Mouse (Mus musculus) gastrocnemius, postnatal 4 days (tissue): Measurements from ENCODE around the gene Pex11b. TPM values are rescaled to one million over a fixed set of nuclear protein-coding genes. Genes with fewer than 3 reads are reported as not detected.
"Not testable (repeated sequence)": the region's sequence is repeated elsewhere in the genome, so short reads cannot be mapped to it uniquely, and the experiment has no call there.

Experiments
- DNase-seq, 2 experiments: peaks; one replicate each; pipeline ENCODE4 v3.0.0; 2021 to 2022; ENCODE audit warnings: low spot score in 2 of 2, mixed read lengths in 2 of 2
- total RNA-seq, 2 experiments: library from RNA; stranded (reverse); gene quantifications; 2 replicates each; pipeline ENCODE4 v1.2.3; 2021

Gene Pex11b
- total RNA-seq, 2 experiments from 2014 or later, result 28.8 to 30.8 TPM

- no peak for DNase-seq
Measured at GRCm38 (mm10) chr3:96606618-96607017, 28.6 kb upstream of the Pex11b start.

DNA sequence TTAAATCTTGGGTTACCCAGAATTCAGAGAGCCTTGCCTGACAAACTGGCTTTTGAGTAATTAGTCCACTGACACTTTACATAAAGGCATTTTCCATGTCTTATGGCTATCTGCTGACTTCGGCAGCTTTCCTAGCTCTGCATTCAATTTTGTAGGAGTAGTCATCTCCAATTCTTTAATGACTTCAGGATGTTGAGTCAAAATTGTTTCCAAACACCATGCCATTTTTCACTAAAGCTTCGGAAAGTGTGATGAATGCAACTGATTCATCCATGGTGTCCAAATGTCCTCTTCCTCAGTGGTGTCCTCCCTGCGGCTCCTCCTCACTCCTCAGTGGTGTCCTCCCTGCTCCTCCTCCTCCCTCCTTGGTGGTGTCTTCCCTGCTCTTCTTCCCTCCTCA, 17.2 kb upstream of the Pex11b start:
- no peak for DNase-seq

DNA sequence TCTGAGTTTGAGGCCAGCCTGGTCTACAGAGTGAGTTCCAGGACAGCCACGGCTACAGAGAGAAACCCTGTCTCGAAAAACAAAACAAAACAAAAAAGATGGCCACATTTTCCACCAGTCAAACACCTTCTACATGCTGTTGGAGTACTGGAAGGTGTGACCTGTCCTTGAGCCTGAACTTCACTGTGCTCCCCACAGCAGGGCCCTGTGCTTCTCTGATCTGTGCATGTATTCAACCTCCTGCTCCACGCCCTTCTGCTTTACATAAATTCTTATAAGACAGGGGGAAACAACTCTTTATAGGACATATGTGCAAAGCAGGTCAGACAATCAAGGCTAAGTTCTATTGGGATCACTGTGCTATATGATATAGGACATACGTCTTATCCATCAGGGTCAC, 12.0 kb upstream of the Pex11b start:
- no peak for DNase-seq

DNA sequence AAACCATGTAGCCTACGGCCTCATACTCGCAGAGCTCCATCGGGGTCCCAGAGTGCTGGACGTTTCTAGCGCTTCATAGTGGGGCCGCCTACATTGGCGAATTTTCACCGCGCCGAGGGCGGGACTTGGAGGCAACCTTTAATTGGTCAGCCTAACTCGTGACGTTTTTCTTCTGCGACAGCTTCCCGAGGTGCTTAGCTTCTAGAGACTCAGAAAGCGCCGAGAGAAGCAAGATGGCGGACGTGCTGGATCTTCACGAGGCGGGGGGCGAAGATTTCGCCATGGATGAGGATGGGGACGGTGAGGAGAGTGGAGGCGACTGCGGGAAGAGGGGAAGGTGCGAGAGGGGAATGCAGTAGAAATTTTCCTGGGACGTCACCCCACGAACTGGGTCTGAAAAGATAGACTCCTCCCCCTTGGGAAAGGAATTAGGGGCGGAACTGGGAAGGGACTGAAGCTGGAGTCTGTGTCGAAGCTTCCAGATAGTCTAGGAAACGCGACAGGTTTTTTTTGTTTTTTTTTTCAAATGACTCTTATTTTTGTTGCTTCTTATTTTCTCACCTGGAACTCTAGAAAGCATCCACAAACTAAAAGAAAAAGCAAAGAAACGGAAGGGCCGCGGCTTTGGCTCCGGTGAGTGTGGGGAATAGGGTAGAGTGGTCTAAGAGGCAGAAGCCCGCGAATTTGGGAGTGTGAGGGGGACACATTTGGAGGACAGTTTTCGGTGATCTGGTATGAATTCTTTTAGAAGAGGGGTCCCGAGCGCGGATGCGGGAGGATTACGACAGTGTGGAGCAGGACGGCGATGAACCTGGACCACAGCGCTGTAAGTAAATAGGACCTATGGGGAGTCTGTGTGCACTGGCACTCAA, 5.2 kb upstream of the Pex11b start, which contains the start of gene Rbm8a:
Gene Rbm8a, plus strand, starts transcription at position 205 of the 872 bp plus-strand sequence.
- peak; percentile 88 to 96 for DNase-seq

- no peak for DNase-seq
Measured at GRCm38 (mm10) chr3:96632058-96632457, 3.1 kb upstream of the Pex11b start.

DNA sequence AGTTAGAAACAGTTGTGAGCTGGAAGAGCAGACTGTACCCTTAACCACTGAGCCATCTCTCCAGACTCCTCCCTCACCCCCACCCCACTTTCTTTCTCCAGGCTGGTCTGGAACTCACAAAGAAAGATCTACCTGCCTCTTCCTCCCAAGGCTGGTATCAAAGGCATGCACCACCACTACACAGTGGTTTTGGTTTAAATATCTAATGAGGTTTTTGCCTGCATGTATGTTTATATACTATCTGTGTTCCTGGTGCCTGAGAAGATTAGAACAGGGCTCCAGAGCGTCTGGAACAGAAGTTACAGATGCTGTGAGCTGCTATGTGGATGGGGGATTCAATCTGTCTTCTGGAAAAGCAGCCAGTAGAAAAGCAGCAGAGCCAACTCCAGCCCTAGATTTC, 1.2 kb upstream of the Pex11b start:
- no peak for DNase-seq

GRCm38 (mm10) chr3:96635906-96636305, 730 bp downstream of the Pex11b start:
- no peak for DNase-seq

GRCm38 (mm10) chr3:96636448-96636847, 1.3 kb downstream of the Pex11b start:
- no peak for DNase-seq

GRCm38 (mm10) chr3:96639219-96639618, 4.0 kb downstream of the Pex11b start:
- DNase-seq, result peak in 1 of 2 experiments; percentile 48

DNA sequence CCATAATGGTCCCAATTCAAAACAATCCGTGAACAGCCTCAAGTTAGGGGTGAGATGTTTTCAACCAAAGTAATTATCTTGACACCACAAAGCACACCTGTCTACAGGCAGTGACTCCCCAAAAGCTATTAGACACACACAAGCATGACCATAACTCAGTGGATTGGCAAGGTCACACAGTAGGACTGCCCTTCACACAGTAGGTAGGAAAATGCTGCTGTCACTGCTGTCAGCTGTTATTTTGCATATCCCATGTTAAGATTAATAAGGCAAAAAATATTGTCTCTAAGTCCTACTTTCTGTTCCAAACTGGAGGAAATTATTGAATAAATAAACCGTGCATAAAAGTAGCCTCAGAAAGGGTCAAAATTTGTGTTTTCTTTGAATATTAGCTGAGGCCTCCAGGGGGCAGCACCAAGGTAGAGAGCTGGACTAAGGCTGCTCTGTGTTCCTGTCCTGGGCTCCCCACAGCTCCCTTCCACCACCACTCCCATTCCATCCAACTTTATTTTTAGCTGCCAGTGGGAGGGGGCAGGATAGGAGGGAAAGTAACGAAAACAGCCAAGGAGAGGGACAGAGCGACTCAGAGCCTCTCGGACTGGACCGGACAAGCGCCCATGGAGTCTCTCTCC, 10.0 kb downstream of the Pex11b start, which contains the start of gene Itga10:
Gene Itga10, plus strand, starts transcription at position 567 of the 632 bp plus-strand sequence.
- peak in 1 of 2 experiments; percentile 59 for DNase-seq

DNA sequence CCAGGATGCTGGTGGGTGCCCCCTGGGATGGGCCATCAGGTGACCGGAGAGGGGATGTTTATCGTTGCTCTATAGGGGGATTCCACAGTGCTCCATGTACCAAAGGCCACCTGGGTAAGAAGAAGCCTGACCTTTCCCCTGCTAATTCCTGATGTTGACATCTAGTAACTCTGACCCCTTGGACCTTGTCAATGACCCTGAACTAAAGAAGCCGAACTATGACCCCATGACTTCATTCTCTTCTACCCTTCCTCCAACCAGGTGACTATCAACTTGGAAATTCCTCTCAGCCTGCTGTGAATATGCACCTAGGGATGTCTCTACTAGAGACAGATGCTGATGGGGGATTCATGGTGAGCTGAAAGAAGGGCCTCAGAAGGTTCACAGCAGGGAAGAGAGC, 12.2 kb downstream of the Pex11b start:
- no peak for DNase-seq

DNA sequence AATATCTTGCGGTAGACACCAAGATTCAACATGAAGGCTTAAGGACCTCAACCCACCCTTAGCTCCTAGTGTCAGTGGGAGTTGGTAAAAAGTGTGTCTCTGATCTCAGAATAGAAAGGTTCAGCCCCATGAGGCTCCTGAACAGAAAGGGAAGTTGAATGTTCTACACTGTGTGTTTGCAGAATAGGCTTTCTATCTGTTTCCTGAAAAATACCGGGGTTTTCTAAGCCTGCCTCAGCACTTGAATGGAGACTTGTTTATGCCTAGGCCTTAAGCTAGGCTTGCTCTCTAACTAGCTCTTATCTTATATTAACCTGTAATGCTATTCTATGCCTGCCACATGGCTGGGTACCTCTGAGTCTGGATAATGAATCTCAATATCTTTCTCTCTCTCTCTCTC, 25.7 kb downstream of the Pex11b start:
- DNase-seq, result no peak

DNA sequence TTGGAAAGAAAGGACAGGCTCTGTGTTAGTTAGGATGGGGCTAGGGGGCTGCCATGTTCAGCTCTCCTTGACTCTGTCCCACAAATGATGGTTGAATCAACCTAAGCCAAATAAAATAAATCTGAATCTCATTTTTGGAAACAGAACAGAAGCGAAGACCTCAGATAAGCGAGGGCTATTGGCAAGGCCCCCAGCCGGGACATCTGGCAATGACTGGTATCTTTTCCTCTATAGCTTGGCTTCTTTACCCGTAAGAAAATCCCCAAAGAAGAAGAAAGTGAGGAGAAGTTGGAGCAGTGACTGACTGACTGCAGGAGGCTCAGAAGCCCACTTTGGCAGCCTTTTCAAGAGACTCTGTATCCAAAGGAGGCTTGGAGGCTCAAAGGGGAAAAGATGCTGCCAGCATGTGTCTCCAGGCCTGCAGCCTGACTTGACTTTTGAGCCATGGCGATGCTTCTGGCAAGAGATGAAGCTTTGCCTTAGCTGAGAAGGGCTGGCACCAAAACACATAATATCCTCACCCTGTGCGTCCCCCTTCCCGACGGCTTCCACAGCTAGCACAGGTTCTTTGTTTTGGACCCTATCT, 27.6 kb downstream of the Pex11b start:
- no peak for DNase-seq

GRCm38 (mm10) chr3:96663432-96664239, 28.5 kb downstream of the Pex11b start:
- DNase-seq, result peak; percentile 61 to 85

- not testable (repeated sequence) for DNase-seq
Measured at GRCm38 (mm10) chr3:96665732-96666363, 30.7 kb downstream of the Pex11b start.

- DNase-seq, result no peak
Measured at GRCm38 (mm10) chr3:96666916-96667315, 31.7 kb downstream of the Pex11b start.

- DNase-seq, result no peak
Measured at GRCm38 (mm10) chr3:96667316-96667715, 32.1 kb downstream of the Pex11b start.

DNA sequence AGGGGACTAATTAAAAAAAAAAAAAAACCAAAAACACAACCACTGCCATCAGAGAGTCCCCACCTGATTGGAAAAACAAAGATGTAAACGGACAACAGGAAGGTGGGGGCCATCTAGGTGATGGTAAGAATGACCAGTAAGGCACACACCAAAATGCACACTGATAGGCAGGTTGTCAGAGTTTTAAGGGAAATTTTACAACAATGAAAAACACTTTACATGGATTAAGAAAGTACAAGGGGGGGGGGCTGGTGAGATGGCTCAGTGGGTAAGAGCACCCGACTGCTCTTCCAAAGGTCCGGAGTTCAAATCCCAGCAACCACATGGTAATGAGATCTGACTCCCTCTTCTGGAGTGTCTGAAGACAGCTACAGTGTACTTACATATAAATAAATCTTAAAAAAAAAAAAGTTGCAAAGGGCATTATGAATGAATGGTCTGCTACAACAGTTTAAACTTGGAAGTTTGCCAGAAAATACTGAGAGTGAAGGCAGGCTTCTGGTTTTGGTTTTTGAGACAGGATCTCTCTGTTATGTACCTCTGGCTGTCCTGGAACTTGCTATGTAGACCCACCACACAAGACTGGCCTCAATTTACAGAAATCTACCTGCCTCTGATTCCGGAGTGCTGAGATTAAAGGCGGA, 33.4 kb downstream of the Pex11b start:
- DNase-seq, result no peak

DNA sequence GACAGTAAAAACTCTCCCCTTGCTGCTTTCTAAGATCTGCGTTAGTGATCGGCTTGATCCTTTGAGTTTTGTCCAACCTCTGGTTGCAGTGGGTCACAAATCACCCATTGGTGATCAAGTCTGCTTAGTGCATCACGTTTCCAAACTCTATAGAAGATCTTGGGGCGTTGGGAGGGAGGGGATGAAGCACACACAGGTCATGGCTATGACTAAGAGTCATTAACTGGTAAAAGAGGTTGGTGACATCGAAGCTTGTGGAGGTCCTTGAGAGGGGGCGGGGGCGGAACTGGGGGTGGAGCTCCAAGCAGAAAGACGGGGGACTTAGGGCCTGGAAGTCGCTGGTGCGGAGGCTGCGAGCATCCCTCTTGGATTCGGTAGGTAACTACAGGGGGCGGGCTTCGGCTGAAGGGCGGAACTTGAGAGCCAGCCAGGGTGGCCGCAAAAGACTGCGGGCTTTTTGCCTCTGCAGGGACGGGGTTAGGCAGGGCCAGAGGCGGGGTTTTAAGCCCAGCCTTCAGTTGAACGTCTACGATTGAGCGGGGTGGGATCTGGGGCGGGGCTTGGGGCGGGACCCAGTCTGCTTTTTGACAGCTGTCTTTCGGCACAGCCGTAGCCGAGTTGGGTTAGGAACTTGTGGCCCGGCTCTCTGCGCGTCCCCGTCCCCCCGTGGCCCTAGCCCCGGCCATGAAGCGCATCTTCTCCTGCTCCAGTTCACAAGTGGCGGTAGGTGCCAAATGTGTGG, 34.7 kb downstream of the Pex11b start, which contains the start of gene Ankrd35:
Gene Ankrd35, plus strand, starts transcription at position 405 of the 742 bp plus-strand sequence.
- DNase-seq, result peak; percentile 58 to 79
